Mouse (Mus musculus): ENCODE data around the gene Bsdc1.

GRCm38 (mm10) chr4:129507434-129508236, 46.3 kb downstream of the Bsdc1 start:
- TF ChIP-seq CTCF (IDR thresholded peaks at IDR 0.05; ENCODE audit: low read depth) (no peak), EP300 (IDR thresholded peaks at IDR 0.05; ENCODE audit: low read depth) (no peak)

Measured in heart, postnatal 0 days (tissue).